Mouse (Mus musculus) liver, postnatal 0 days (tissue): ENCODE measurements at regions not wholly inside any gene's neighbourhood (a gene's known extent, or its start where the extent isn't known, plus 50 kb on each side); places are given as distances from the start of the nearest gene placed in this dataset.

Source experiments
- CTCF ChIP-seq: sonication (generic); IDR thresholded peaks from 2 replicates; pipeline ENCODE4 v1.5.1; 2016; ENCODE audit warnings: antibody characterized with exemption, low read depth
- EP300 ChIP-seq: IDR thresholded peaks from 2 replicates; pipeline ENCODE4 v1.6.1; 2016; ENCODE audit warnings: antibody characterized with exemption, low read depth, mild to moderate bottlenecking

GRCm38 (mm10) chr10:116658162-116658962, 77.1 kb upstream of the Cnot2 start:
- TF ChIP-seq EP300 (no peak), CTCF (no peak)
